ENCODE assay signal across 26 mouse cellular contexts in genomic region chr3:37659621-37660020, GRCm38 (mm10). TPM values are rescaled to one million over a fixed set of nuclear protein-coding genes. Genes with fewer than 3 reads are reported as not detected.
DNase-seq lines count a peak whose midpoint lies in the region; ATAC-seq and TF ChIP-seq lines count a peak whose summit lies in the region.
"Had no signal": no experiment of that assay in that cellular context is flagged by ENCODE, and none has a peak within 500 bp of the region (broad histone marks: within the 10 kb centered on the region; RNA-seq: fewer than 3 reads in every experiment).

No protein-coding gene starts in this region.

- no peaks in the 10 kb centered on the region for H3K36me3 ChIP-seq in embryonic facial prominence, embryonic 14.5 days (ENCODE audit: control insufficient read depth, insufficient read depth, low read length)
- no peaks in the 10 kb centered on the region for H3K36me3 ChIP-seq in embryonic facial prominence, embryonic 10.5 days (replicated peaks)
- no peaks in the 10 kb centered on the region for H3K36me3 ChIP-seq in liver, embryonic 14.5 days (replicated peaks; ENCODE audit: control insufficient read depth, insufficient read depth, low read depth)
- H3K36me3 ChIP-seq in heart, embryonic 11.5 days (ENCODE audit: control insufficient read depth, insufficient read depth, low read length): no peaks in the 10 kb centered on the region
- H3K36me3 ChIP-seq: heart, embryonic 15.5 days; limb, embryonic 10.5 days; neural tube, embryonic 13.5 days had no signal

- peaks cover 11% of the 10 kb centered on the region for H3K4me1 ChIP-seq in embryonic facial prominence, embryonic 14.5 days (ENCODE audit: control insufficient read depth, insufficient read depth, low read length)
- H3K4me1 ChIP-seq in embryonic facial prominence, embryonic 10.5 days: peaks cover 34% of the 10 kb centered on the region
- H3K4me1 ChIP-seq in liver, embryonic 14.5 days (replicated peaks; ENCODE audit: control insufficient read depth in 2 of 2, insufficient read depth in 2 of 2, low read length in 1 of 2): peaks cover 12 to 24% of the 10 kb centered on the region in 2 experiments
- peaks cover 6% of the 10 kb centered on the region for H3K4me1 ChIP-seq in heart, embryonic 11.5 days (ENCODE audit: control insufficient read depth, insufficient read depth, low read length)

- H3K4me3 ChIP-seq in embryonic facial prominence, embryonic 14.5 days (ENCODE audit: low read depth, low read length): no peak overlapping the region
- no peak overlapping the region for H3K4me3 ChIP-seq in embryonic facial prominence, embryonic 10.5 days
- H3K4me3 ChIP-seq in liver, embryonic 14.5 days (ENCODE audit: insufficient read depth in 1 of 2, low read depth in 2 of 2, low read length in 2 of 2): no peak overlapping the region
- no peak overlapping the region for H3K4me3 ChIP-seq in heart, embryonic 11.5 days (ENCODE audit: low read depth, low read length)
- H3K4me3 ChIP-seq: heart, embryonic 15.5 days; limb, embryonic 10.5 days; myocyte; neural tube, embryonic 13.5 days had no signal

- no peaks in the 10 kb centered on the region for H3K9me3 ChIP-seq in embryonic facial prominence, embryonic 14.5 days (ENCODE audit: control insufficient read depth, low read length)
- no peaks in the 10 kb centered on the region for H3K9me3 ChIP-seq in embryonic facial prominence, embryonic 10.5 days
- no peaks in the 10 kb centered on the region for H3K9me3 ChIP-seq in liver, embryonic 14.5 days (ENCODE audit: control insufficient read depth, low read length)
- no peaks in the 10 kb centered on the region for H3K9me3 ChIP-seq in heart, embryonic 11.5 days (replicated peaks; ENCODE audit: control insufficient read depth, low read length)
- H3K9me3 ChIP-seq: heart, embryonic 15.5 days; limb, embryonic 10.5 days; neural tube, embryonic 13.5 days had no signal

- WGBS in embryonic facial prominence, embryonic 14.5 days: 66% methylated on average over 6 of the region's 6 CpGs
- 78% methylated on average over 6 of the region's 6 CpGs for WGBS in embryonic facial prominence, embryonic 10.5 days
- 7% methylated on average over 6 of the region's 6 CpGs for WGBS in liver, embryonic 14.5 days (ENCODE audit: insufficient replicate concordance)
- WGBS in heart, embryonic 11.5 days (ENCODE audit: insufficient replicate concordance): 47% methylated on average over 6 of the region's 6 CpGs

- H3K9ac ChIP-seq in embryonic facial prominence, embryonic 14.5 days (ENCODE audit: low read depth, low read length): no peak overlapping the region
- 0 out of 2 replicates have a peak overlapping the region, but pooled peaks have one; percentile 6 for H3K9ac ChIP-seq in liver, embryonic 14.5 days (replicated peaks)
- no peak overlapping the region for H3K9ac ChIP-seq in heart, embryonic 11.5 days (ENCODE audit: low read depth, low read length)
- H3K9ac ChIP-seq: forebrain, postnatal 0 days; heart, embryonic 15.5 days; hindbrain, embryonic 14.5 days; neural tube, embryonic 13.5 days had no signal

- TF ChIP-seq EP300 in liver, embryonic 14.5 days (IDR thresholded peaks at IDR 0.05; ENCODE audit: low read depth): peak; percentile 81

- ATAC-seq in embryonic facial prominence, embryonic 14.5 days (ENCODE audit: low read depth): no peak
- peak; percentile 78 for ATAC-seq in liver, embryonic 14.5 days (ENCODE audit: insufficient read depth)
- peak; percentile 89 for ATAC-seq in megakaryocyte progenitor cell, adult 5-6 weeks (replicated peaks; ENCODE audit: poor library complexity)
- no peak for ATAC-seq in heart, embryonic 11.5 days (replicated peaks; ENCODE audit: insufficient number of reproducible peaks, low FRiP score, low TSS enrichment)
- ATAC-seq: CD4-positive, CD25-positive, alpha-beta regulatory T cell, adult 4 months; forebrain, postnatal 0 days; lung, postnatal 0 days; midbrain, embryonic 16.5 days had no signal

- DNase-seq in embryonic facial prominence, embryonic 14.5 days (ENCODE audit: low spot score): peak; percentile 48
- DNase-seq in embryonic facial prominence, embryonic 10.5 days (ENCODE audit: low spot score): no peak
- DNase-seq in MEL-GATA-1-ER (ENCODE audit: extremely low read depth, low read depth): peak; percentile 96
- peak in 1 of 3 experiments; percentile 50 for DNase-seq in liver, embryonic 14.5 days (ENCODE audit: low read depth in 3 of 3, low spot score in 3 of 3)
- DNase-seq in adrenal gland, postnatal 25 days: no peak
- DNase-seq in adrenal gland, postnatal 4 days (ENCODE audit: low spot score in 2 of 2): no peak
- DNase-seq: adrenal gland, adult 8-10 months; cerebellum, adult 8-10 months; cerebellum, postnatal 36 days; forebrain, postnatal 0 days; gastrocnemius, postnatal 14 days; heart, postnatal 36 days; kidney, adult 2 months; retina, postnatal 1 day; right cerebral cortex, postnatal 25 days had no signal

- no peak overlapping the region for H3K27ac ChIP-seq in embryonic facial prominence, embryonic 14.5 days (replicated peaks; ENCODE audit: low read depth, low read length)
- H3K27ac ChIP-seq in embryonic facial prominence, embryonic 10.5 days (replicated peaks): no peak overlapping the region
- H3K27ac ChIP-seq in liver, embryonic 14.5 days: no peak overlapping the region
- H3K27ac ChIP-seq in heart, embryonic 11.5 days (ENCODE audit: low read depth, low read length): no peak overlapping the region
- H3K27ac ChIP-seq: heart, embryonic 15.5 days; hindbrain, embryonic 14.5 days; kidney, postnatal 0 days; limb, embryonic 10.5 days; neural tube, embryonic 13.5 days had no signal

- no peak for TF ChIP-seq CTCF in liver, embryonic 14.5 days (IDR thresholded peaks at IDR 0.05; ENCODE audit: low read depth)

- H3K4me2 ChIP-seq in embryonic facial prominence, embryonic 14.5 days (ENCODE audit: low read depth, low read length): no peak overlapping the region
- H3K4me2 ChIP-seq in liver, embryonic 14.5 days (ENCODE audit: low read depth): peak overlapping the region; percentile 29
- H3K4me2 ChIP-seq in heart, embryonic 11.5 days: no peak overlapping the region
- H3K4me2 ChIP-seq: heart, embryonic 15.5 days; hindbrain, embryonic 14.5 days; neural tube, embryonic 13.5 days had no signal

- H3K27me3 ChIP-seq in embryonic facial prominence, embryonic 14.5 days (replicated peaks; ENCODE audit: control insufficient read depth, insufficient read depth, low read length): peaks cover 10% of the 10 kb centered on the region
- H3K27me3 ChIP-seq in embryonic facial prominence, embryonic 10.5 days (replicated peaks; ENCODE audit: low read depth, poor library complexity, severe bottlenecking): peaks cover 52% of the 10 kb centered on the region
- peaks cover 12% of the 10 kb centered on the region for H3K27me3 ChIP-seq in liver, embryonic 14.5 days (ENCODE audit: control insufficient read depth, insufficient read depth, low read length)
- H3K27me3 ChIP-seq in heart, embryonic 11.5 days (ENCODE audit: control insufficient read depth, insufficient read depth, low read length): peaks cover 12% of the 10 kb centered on the region
- H3K27me3 ChIP-seq: heart, embryonic 15.5 days had no signal

RNA-seq across cellular contexts. Expression of gene Spry1, which starts 19.9 kb away (rescaled TPM):
- polyA plus RNA-seq in embryonic facial prominence, embryonic 14.5 days (2014; fragmentation: Nextera tagmentation; extraction: Ambion mirVana): 18.0 and 19.8 TPM in 2 replicates
- polyA plus RNA-seq in embryonic facial prominence, embryonic 10.5 days (2016; fragmentation: Nextera tagmentation; extraction: Ambion mirVana): 17.9 and 18.4 TPM in 2 replicates
- polyA plus RNA-seq in liver, embryonic 14.5 days (2012; rRNA removed): 3.4 and 4.0 TPM in 2 replicates
- 2.1 and 2.4 TPM in 2 replicates for polyA plus RNA-seq in liver, embryonic 14.5 days (2014; fragmentation: Nextera tagmentation; extraction: Ambion mirVana)
- 4.0 TPM in 2 replicates for total RNA-seq in megakaryocyte progenitor cell, adult 5-6 weeks (2015)
- total RNA-seq in megakaryocyte progenitor cell, adult 5-6 weeks (2017): 1.3 and 2.7 TPM in 2 replicates
- total RNA-seq in adrenal gland, postnatal 25 days (2021): 19.8 and 20.7 TPM in 2 replicates
- polyA plus RNA-seq in heart, embryonic 11.5 days (2014; fragmentation: Nextera tagmentation; extraction: Ambion mirVana): 4.8 and 6.3 TPM in 2 replicates
- 10 to 100 TPM; 35.4 to 40.6 TPM for total RNA-seq in adrenal gland, postnatal 4 days (2021)

Comparison
In these comparisons a context has a peak if more than half of its experiments do, and no peak if none do; other contexts are left out.
1. DNase-seq: peak in embryonic facial prominence, embryonic 14.5 days (single experiment) and MEL-GATA-1-ER (single experiment); none in embryonic facial prominence, embryonic 10.5 days (single experiment), adrenal gland, postnatal 25 days (single experiment) and adrenal gland, postnatal 4 days (0 of 2).
2. ATAC-seq: peak in liver, embryonic 14.5 days (single experiment) and megakaryocyte progenitor cell, adult 5-6 weeks (single experiment); none in embryonic facial prominence, embryonic 14.5 days (single experiment) and heart, embryonic 11.5 days (single experiment).